Mouse (Mus musculus) adrenal gland, postnatal 14 days (tissue): Measurements from ENCODE around the gene Ifi209. TPM values are rescaled to one million over a fixed set of nuclear protein-coding genes. Genes with fewer than 3 reads are reported as not detected.
A peak's percentile ranks its signal among the peaks of the same experiment; 100 is the strongest.
"Not testable (repeated sequence)": the region's sequence is repeated elsewhere in the genome, so short reads cannot be mapped to it uniquely, and the experiment has no call there.

ENCODE experiments used
- DNase-seq: peaks from one replicate; pipeline ENCODE4 v3.0.0; 2021; ENCODE audit warnings: mixed read lengths
- long read RNA-seq, 2 experiments: library from polyadenylated mRNA; stranded (forward); transcript quantifications; one replicate each; pipeline ENCODE4 v2.0.0; 2021
- microRNA-seq, 2 experiments: library from miRNA; unstranded; fragments of <30 nt; microRNA quantifications; one replicate each; pipeline ENCODE4 v1.2.0; 2021
- total RNA-seq: library from RNA; stranded (reverse); gene quantifications from 2 replicates; pipeline ENCODE4 v1.2.3, GENCODE M21; 2021

Ifi209 gene
- 1.1 and 8.3 TPM in 2 replicates for total RNA-seq
- long read RNA-seq, experiment 1, partial matches to known transcripts = 0 of 2 reads
- long read RNA-seq, experiment 1, other reads (novel, unspliced or antisense) = 0 of 2 reads
- long read RNA-seq, experiment 2, partial matches to known transcripts = 0 of 1 reads
- long read RNA-seq, experiment 2, other reads (novel, unspliced or antisense) = 0 of 1 reads

- not testable (repeated sequence) for DNase-seq
These were observed at the start of gene Ifi209 for GRCm38 (mm10) chr1:173630622-173631021. Gene Ifi209, plus strand, starts transcription at chr1:173630917.

GRCm38 (mm10) chr1:173589698-173590097 lies 41.0 kb upstream of the Ifi209 start:
- DNase-seq = not testable (repeated sequence)

- not testable (repeated sequence) for DNase-seq
These were observed 31.8 kb upstream of the Ifi209 start, which contains the start of gene Ifi213 for GRCm38 (mm10) chr1:173598838-173599494. Gene Ifi213, minus strand, starts transcription at chr1:173599274.

- DNase-seq = not testable (repeated sequence)
These were observed 20.4 kb upstream of the Ifi209 start for GRCm38 (mm10) chr1:173610291-173610690.

- not testable (repeated sequence) for DNase-seq
These were observed 8.5 kb upstream of the Ifi209 start for GRCm38 (mm10) chr1:173622216-173622615.

GRCm38 (mm10) chr1:173624052-173624451 lies 6.7 kb upstream of the Ifi209 start:
- no peak for DNase-seq

GRCm38 (mm10) chr1:173626686-173627085 lies 4.0 kb upstream of the Ifi209 start:
- DNase-seq = no peak

GRCm38 (mm10) chr1:173633969-173634645 lies 3.4 kb downstream of the Ifi209 start:
- no peak for DNase-seq

- no peak for DNase-seq
These were observed 14.7 kb downstream of the Ifi209 start for GRCm38 (mm10) chr1:173645393-173645792.

GRCm38 (mm10) chr1:173657973-173658372 lies 27.3 kb downstream of the Ifi209 start:
- DNase-seq = no peak

GRCm38 (mm10) chr1:173673458-173674097 lies 42.9 kb downstream of the Ifi209 start, which contains the start of gene Ifi208:
Gene Ifi208, plus strand, starts transcription at chr1:173673675.
- DNase-seq = peak; percentile 4

GRCm38 (mm10) chr1:173678605-173679004 lies 47.9 kb downstream of the Ifi209 start:
- not testable (repeated sequence) for DNase-seq

- DNase-seq = no peak
These were observed 63.6 kb downstream of the Ifi209 start for GRCm38 (mm10) chr1:173694270-173694669.

Small RNA genes within 50 kb of the gene (microRNA-seq; reads per million reads assigned to microRNA genes)
- gene Gm44339 = 0 reads per million in 2 experiments

Other genes with a start within 250 kb of the Ifi209 start
- 0.19 and 2.7 TPM in 2 replicates for gene Ifi206, start 139.9 kb upstream of the Ifi209 start, total RNA-seq
- 0.22 and 1.4 TPM in 2 replicates for gene Ifi214, start 95.0 kb upstream of the Ifi209 start, total RNA-seq
- gene Ifi213, start 31.6 kb upstream of the Ifi209 start, total RNA-seq = 0.11 and 3.6 TPM in 2 replicates
- gene Ifi208, start 42.8 kb downstream of the Ifi209 start, total RNA-seq = 0.52 and 4.5 TPM in 2 replicates
- 3.6 and 6.6 TPM in 2 replicates for gene Ifi207, start 110.8 kb downstream of the Ifi209 start, total RNA-seq
- gene Ifi204, start 136.0 kb downstream of the Ifi209 start, total RNA-seq = 3.6 and 6.3 TPM in 2 replicates